Mouse (Mus musculus) adrenal gland, postnatal 36 days (tissue): ENCODE data around the gene Gorasp1. TPM values are rescaled to one million over a fixed set of nuclear protein-coding genes. Genes with fewer than 3 reads are reported as not detected.

Source experiments
- DNase-seq, 2 experiments: peaks; one replicate each; pipeline ENCODE4 v3.0.0; 2021; ENCODE audit warnings: mixed read lengths in 1 of 2
- long read RNA-seq, 2 experiments: library from polyadenylated mRNA; stranded (forward); transcript quantifications; one replicate each; pipeline ENCODE4 v2.0.0; 2021; ENCODE audit warnings: borderline sequencing depth in 2 of 2
- total RNA-seq, 2 experiments: library from RNA; stranded (reverse); gene quantifications; 2 replicates each; pipeline ENCODE4 v1.2.3; 2021

The Gorasp1 gene
- 10 to 100 TPM; 23.5 to 31.7 TPM for total RNA-seq
- long read RNA-seq, experiment 1, transcript Gorasp1-201 (9 exons, 3,906 nt), result major isoform, 42 of 50 reads
- long read RNA-seq, experiment 1, partial matches to known transcripts, result 3 of 50 reads
- long read RNA-seq, experiment 1, other reads (novel, unspliced or antisense), result 5 of 50 reads
- long read RNA-seq, experiment 2, transcript Gorasp1-201 (9 exons, 3,906 nt), result major isoform, 17 of 20 reads
- long read RNA-seq, experiment 2, partial matches to known transcripts, result 1 of 20 reads
- long read RNA-seq, experiment 2, other reads (novel, unspliced or antisense), result 2 of 20 reads

DNA sequence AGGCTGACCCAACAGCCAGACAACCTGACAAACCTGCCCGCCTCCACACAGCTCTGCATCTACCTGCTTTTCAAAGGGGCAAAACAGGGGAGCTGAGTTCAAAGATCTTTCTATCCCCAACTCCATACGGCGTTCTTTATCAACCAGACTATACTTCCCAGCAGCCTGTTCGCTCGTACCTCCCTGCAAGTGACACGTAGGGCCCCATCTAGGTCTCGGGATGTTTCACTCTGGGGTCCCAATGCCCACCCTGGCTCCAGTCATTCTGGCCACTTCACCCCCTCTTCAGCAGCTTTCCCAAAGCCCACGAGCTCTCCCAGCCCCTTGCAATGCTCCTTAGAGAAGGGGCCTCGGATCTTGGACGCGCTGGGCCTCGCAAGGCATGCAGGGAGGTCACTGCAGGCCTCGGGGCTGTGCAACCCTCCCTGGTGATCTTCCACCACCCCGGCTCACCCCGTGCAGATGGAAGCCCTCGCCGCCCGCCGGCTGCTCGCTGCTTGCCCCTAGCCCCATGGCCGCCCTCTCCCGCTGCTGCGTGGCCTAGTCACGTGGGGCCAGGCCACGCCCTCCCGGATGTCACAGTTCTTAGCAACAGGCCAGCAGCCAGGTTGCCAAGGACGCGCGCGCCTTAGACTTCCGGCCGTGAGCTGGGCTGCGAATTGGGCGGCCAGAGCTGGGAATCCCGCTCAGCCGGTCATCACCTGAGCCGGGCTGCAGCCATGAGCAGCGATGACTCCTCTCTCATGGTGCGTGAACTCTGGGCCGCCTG lies at the start of gene Gorasp1, which contains the start of gene Ttc21a:
TSS of gene Gorasp1 (minus strand) at position 561 of the 769 bp plus-strand sequence.
TSS of gene Ttc21a (plus strand) at position 602 of the 769 bp plus-strand sequence.
- DNase-seq, result peak; percentile 95 to 97

DNA sequence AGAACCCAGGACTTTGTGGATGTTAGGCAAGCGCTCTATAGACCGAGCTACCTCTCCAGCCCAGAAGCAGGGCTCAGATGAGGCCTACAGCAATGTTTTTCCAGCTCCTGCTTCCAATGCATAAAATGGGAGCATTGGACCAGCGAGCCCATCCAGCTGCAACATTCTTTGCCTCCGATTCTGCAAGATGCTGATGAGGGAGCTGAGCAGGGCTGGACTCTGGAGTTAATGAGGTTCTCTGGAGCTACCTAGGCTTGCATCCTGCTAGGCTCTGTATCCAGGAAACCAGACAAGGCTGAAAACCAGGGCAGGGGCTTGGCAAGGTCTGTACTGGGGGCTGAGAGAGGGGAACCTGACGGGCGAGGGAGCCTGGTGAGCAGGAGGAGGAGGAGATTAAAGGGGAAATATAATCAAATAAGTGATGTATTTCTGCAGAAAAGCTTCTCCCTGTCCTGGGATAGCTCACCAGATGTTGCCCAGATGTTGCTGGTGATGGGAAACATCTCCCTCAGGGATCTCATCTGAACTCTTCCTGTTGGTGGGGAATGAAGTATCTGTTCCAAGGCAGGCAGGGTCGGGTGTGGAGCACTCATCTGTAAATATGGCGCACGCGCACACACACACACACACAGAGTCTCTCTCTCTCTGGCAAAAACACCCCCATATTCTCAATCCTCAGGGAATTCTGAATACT lies 48.7 kb upstream of the Gorasp1 start:
- DNase-seq, result no peak

DNA sequence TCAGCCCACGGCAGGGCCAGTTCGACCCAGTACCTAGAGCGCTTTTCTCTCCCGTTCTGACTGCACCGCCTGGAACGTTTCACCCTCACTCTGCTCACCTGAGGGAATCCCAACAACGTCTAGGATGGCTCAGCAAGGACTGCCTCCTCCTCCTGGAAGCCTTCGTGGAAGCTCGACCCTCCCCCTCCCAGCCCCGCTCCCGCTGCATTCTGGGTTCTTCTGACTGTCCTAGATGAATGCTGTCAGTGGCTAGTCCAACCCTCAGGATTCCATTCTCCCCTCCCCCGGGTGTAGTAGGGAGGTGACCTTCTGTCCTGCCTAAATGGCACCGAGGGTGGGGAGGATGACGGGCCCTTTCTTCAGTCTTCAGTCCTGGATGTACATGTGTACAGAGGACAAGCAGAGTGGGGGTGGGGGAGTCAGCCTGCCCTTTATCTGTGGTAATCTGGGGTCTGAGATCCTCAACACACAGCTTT lies 47.2 kb upstream of the Gorasp1 start, which contains the start of gene Csrnp1:
TSS of gene Csrnp1 (minus strand) at position 123 of the 476 bp plus-strand sequence.
- DNase-seq, result peak; percentile 48 to 59

GRCm38 (mm10) chr9:119983585-119984535 lies 46.5 kb upstream of the Gorasp1 start:
- DNase-seq, result peak; percentile 96 to 98

DNA sequence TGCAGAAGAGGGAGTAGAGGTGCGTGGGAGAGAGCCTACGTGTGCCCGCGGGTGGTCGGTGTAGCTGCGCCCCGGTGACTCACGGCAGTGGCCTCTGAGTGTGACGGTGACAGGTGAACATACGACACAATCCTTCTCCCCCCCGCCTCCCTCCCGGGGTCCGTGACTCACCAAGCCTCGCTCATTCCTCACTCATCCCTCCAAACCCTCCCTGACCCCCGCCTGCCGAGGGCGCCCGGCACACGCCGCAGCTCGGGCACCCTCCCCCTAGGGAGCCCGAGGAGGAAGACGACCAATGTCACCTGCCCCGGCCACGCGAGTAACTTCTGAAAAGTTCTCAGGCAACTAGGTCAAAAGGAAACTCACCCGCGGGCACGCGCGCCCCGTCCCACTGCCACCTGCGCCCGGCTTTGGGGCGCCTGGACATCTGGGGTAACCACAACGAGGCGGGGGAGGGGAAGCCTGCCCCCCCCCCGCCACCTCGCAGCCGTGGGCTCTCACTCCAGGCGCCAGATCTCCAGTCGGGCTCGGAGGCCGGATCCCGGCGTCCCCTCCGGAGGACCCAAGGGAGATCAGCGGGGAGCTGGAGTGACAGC lies 45.7 kb upstream of the Gorasp1 start:
- DNase-seq, result peak; percentile 85 to 87

DNA sequence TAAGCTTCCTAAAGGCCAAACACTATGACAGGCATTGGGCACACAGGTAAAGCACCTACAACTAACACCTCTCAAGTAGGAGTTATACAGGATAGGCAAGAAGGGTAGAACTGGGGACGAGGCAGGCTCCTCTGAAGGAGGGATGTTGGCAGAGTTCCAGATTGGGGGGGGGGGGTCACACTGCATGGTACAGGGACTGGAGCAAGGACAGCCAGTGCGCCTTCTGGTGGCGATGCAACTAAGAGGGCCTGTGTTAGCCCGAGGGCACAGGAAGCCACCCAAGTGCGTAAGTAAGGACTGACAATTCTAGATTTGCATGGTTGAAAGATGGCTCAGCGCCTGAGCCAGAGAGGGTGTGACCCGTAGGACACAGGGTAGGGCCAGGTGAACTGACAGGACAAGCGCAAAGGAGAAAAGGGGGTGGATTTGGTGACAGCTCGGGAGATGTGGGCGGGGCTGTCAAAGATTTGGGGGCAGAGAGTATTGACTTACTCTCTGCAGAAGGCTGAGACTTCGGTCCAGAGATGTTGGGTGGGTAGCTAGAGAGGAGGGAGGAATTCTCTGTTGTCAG lies 45.0 kb upstream of the Gorasp1 start:
- DNase-seq, result peak; percentile 65 to 68

GRCm38 (mm10) chr9:119981183-119982179 lies 44.1 kb upstream of the Gorasp1 start:
- DNase-seq, result peak; percentile 78 to 85

DNA sequence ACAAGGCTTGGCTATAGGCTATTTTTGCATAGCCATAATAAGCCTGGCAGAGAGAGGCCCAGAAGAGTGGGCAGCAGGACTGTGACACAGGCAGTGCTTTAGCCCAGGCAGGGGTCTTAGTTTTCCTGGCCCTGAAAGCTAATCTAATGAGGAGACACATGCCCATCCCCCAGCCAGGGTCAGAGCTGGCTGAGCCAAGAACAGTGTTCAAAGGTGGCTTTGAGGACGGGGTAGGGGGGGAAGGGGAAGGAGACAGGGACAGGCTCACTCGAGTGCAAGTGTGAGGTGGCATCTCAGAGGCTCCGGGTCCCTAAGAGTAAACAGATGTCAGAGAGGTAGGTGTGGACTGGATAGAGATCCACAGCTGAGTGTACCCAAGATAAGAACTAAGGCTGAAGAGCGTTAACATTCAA lies 43.4 kb upstream of the Gorasp1 start:
- peak in 1 of 2 experiments; percentile 43 for DNase-seq

GRCm38 (mm10) chr9:119979749-119980148 lies 42.4 kb upstream of the Gorasp1 start:
- no peak for DNase-seq

DNA sequence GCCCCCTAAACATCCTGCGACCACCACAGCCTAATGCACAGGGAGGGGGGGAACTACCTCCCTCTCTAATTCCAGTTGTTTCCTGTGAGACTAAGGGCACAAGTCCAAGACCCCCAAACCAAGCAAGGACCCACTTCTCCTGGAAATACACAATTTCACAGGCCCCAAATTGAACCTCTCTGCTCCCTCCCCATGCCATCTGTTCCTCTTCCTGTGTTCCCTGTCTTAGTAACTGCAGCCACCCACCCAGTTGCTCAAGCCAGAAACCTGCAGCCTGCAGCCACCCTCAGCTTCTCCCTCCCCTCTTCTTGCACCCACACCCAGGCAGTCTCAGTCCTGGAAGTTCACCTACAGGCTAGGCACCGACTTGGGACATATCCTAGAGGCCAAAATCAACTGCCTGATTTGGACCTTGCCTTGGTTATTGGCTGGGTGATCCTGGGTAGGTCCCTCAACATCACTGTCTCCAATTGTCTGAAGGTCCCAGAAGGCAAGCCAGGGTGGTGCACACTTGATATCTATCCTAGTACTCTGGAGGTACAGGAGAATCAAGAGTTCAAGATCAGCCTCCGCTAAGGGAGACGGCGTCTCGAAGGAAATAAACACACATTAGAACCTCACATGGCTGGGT lies 41.6 kb upstream of the Gorasp1 start:
- DNase-seq, result no peak

DNA sequence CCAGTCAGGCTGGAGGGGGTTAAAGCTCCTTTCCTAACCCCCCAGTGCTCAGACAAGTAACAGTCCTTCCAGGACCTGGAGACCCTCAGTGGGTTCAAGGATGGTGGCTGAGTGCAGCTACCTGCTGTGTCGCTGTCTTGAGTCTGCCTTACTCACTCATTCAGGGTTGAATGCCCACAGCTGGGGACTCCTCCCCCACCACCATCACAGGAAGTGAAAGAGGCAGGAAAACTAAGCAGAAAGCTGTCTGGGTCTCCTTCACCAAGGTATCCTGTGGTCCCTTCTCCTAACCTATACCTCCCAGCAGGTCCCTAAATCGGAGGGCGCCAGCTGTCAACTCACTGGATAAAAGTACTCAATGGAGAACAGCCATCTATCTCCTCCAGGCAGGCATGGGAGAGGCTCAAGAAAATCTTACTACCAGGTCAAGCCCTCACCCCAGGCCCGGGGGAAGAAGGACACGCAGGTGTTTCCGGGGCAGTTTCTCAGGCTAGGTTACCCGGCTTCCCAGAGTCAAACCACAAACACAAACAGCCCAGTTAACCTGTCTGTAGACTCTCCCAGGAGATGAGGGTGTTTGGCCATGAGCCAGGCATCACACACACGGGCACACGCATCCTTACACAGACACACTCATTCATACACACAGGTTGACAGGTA lies 40.9 kb upstream of the Gorasp1 start:
- no peak for DNase-seq

- DNase-seq, result no peak
Observed at GRCm38 (mm10) chr9:119977557-119978060, 40.2 kb upstream of the Gorasp1 start.

GRCm38 (mm10) chr9:119976704-119977556 lies 39.6 kb upstream of the Gorasp1 start:
- DNase-seq, result no peak

DNA sequence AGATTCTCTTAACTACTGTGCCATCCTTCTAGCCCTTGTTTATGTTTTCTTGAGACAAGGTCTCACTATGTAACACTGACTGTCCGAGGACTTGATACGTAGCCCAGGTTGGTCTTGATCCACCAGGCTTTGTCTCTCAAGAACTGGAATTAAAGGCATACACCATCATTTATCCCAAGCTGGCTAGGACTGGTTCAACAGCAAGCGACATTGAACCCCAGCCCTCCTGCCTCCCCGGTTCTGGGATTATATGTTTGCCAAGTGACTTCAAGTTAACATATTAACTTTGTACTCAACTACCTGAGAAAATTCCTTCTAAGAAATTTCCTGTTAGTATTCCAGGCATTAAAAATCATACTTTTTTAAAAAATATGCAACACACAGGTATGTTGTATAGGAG lies 37.9 kb upstream of the Gorasp1 start:
- no peak for DNase-seq

- no peak for DNase-seq
Observed at GRCm38 (mm10) chr9:119974609-119975008, 37.2 kb upstream of the Gorasp1 start.

DNA sequence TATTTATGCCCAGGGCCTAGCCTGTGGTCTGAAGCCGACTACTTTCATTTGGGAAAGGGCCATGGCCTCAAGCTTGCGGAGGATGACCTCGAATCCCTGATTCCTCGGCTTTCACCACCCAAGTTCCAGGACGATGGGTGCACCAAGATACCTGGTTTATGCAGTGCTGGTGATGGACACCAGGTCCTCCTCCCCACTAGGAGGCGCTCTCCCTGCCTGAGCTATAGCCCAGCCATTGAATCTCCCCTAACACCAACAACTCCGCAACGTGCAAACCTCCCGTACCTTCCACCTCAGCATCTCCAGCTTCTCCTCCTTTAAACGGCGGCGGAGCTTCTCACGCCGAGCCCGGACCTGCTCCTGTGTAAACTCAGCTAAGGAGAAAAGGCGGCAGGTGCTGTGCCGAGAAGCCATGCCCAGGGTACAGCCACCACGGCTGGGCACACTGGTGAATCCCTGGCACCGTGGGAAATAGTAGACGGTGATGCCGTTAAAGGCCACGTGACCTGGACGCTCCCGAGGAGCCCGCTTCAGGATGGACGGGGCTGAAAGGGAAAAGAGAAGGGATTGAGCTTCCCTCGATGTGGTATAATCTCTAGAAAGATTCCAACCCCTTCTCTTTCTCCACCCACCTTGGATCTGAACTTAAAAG lies 36.6 kb upstream of the Gorasp1 start:
- peak in 1 of 2 experiments; percentile 46 for DNase-seq
